Mouse (Mus musculus): ENCODE measurements around the gene Slc35e1.
A peak's percentile ranks its signal among the peaks of the same experiment; 100 is the strongest.

The Slc35e1 gene

DNA sequence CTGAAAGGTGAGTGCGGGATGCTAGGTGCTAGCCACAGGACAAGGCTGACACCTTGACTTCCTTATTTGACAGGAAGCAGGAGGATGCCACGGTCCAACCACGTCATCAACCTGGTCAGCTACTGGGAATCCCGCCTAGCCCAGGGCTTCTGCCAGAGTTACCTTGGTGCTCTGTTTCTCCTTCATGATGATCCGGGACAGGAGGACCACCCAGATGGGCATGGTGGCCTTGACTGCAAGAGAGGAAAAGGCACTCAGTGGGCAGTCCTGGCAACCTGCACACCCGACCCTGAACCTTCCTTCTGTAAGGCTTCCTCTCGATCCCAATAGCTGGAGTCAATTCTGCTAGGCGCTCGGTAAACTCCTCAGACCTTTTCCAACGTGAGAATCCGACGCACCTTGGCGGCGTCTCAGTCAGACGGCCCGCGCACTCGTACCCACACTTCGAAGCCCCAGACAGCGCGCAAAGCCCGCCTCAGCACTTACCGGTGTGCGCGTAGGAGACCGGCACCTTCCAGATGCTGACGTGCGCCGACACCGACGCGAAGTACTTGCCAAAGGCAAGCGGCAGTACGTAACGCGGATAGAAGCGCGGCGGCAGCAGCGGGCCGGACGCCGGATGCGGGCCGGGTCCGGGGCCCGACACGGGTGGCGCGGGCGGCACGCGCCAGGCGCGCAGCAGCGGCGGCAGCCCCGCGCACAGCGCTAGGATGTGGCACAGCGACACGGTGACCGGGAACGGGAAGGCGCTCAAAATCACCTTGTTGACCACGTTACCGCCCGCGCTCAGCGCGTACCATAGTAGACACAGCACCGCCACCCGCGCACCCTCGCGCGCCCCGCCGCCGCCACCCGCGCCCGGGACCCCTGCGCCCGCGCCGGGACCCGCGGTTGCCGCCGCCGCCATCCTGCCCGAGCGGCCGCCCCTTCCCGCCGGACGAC, at the start of gene Slc35e1:
TSS of gene Slc35e1 (minus strand) at position 935 of the 942 bp plus-strand sequence.
- DNase-seq = peak; percentile 20 to 51

DNA sequence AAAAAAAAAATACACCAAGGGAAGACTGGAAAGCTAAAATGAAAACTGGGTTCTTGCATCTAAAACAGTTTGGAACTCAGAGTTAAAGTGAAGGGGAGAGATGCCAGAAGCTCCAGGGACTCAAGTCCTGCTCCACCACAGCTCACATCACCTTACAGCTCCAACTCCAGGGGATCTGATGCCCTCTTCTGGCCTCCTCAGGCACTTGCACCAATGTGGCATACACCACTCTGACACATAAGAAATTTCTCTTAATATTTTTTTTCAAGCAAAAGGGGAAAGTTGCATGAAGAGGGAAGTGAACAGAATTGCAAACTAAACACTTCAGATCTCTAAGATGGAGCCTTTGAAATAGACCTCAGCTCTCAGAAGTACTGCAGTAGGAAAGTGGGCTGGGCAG, 46.8 kb upstream of the Slc35e1 start:
- DNase-seq = no peak

DNA sequence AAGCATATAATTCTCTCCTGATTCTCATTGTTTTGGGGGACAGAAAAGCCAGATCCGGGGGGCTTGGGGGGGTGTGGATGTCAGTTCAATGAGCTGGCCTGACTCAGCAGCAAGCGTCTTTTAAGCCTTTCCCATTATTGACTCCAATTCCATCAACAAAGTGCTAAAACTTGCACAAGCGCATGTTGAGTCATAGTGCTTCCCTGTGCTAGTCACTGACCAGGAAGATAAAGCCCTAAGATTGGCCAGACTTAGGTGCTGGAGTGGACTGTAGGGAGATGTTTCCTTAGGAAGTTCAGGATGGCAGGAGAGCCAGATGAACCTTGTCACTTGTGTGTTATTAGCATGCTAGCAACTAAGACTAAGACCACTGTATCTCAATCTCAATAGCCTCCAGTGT, 42.5 kb upstream of the Slc35e1 start:
- no peak for DNase-seq

- DNase-seq = no peak
Observed at GRCm38 (mm10) chr8:72532103-72532502, 39.7 kb upstream of the Slc35e1 start.

DNA sequence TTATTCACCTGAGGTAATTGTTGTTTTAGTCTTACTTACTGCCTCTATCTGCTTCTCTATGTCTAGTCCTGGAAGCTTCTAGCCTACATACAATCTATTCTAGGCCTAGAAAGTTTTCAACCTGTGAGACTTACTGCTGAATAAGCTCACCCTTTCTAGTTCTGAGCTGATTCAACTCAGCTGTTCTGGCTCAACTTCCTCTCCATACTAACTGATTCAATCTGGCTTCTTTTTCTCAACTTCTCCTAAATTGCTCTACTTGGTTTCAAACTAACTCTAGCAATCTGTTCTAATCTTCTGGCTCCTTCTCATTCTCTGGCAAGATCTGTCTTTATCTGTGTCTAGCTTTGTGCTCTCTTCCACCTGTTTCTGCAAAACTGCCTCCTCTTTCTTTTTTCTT, 29.5 kb upstream of the Slc35e1 start:
- DNase-seq = no peak

- DNase-seq = no peak
Observed at GRCm38 (mm10) chr8:72517421-72517988, 25.1 kb upstream of the Slc35e1 start.

DNA sequence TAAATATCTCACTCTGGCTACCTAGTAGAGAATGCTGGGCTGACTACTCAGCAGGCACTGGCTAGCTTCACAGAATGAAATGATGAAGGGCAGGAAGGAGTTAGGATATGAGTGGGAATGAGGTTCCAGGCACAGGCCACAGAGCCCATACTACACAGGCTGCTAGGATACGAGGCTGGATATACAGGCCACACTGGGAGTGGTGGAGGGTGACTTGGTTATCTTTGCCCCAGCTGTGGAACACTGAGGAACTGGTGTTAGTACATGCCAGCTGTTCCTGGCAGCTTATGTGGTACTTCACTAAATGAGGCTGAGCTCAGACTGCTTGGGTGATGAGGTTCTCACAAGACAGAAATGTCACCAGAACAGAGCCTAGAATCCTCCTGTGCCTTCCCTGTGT, 20.7 kb upstream of the Slc35e1 start:
- no peak for DNase-seq

DNA sequence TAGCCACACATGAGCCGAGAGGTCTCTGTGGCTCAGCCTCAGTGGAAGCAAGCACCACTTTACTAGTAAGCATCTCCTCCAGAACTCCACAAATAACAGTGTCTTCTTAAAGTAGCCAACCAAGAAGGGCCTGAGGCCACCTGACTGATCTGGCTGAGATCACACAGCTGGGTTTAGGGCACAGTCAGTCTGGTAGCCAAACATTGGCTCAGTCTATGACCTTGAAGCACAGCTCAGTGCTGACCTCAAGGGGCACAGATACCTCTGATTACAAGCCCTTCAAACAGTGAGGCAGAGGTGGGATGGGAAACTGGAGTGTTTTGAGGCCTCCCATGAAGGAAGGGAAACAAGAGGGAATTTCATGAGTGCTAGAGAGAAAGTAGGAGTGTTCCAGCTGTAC, 20.2 kb upstream of the Slc35e1 start:
- DNase-seq = no peak

DNA sequence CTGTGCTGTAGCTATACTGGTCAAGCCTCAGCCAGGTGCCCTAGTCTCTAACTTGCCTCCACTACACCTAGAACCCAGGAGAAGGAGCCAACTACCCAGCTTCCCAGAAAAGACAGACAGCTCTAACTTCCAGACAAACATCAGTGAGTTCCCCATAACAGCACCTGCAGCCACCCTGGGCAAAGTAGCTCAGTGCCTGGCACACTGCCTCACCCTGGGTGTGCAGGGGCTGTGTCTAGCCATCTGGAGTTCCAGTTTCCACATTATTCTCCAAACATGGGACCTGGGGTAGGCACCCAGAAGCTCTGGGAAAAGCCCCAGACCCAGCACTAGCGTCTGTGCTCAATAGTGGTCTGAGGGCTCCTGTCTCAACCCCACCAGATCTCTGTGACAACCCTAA, 15.1 kb upstream of the Slc35e1 start:
- no peak for DNase-seq

DNA sequence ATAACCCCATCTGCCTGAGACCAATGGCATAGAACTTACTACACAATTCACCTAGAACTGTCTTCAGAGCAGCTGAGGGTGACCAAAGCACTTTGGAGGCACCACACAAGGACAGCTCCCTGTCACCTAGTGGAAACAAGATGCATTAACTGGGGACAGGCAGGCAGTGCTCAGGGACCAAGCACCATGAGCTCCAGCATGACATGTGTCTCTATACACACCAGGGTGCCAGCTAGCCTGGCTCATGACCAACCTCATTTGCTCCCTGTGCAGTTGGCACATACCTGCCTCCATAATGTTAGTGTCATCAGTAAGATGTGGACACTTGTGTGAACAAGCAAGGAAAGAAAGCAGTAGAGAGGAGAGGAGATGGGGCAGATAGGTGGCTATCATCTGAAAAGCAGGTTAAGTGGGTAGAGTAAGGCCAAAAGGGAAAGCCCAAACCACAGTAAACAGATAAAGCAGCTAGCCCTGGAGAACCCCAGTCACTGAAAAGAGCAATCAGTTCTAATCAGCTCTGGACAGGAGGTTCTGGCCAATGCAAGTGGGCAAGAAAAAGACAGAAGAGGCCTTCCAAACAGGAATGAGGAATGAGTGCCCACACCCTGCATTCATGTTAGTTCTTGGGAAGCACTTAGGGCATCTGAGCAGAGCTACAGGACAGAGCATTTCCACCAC, 12.4 kb upstream of the Slc35e1 start:
- no peak for DNase-seq

GRCm38 (mm10) chr8:72504137-72504536, 11.7 kb upstream of the Slc35e1 start:
- DNase-seq = no peak

- no peak for DNase-seq
Observed at GRCm38 (mm10) chr8:72500521-72500931, 8.1 kb upstream of the Slc35e1 start.

DNA sequence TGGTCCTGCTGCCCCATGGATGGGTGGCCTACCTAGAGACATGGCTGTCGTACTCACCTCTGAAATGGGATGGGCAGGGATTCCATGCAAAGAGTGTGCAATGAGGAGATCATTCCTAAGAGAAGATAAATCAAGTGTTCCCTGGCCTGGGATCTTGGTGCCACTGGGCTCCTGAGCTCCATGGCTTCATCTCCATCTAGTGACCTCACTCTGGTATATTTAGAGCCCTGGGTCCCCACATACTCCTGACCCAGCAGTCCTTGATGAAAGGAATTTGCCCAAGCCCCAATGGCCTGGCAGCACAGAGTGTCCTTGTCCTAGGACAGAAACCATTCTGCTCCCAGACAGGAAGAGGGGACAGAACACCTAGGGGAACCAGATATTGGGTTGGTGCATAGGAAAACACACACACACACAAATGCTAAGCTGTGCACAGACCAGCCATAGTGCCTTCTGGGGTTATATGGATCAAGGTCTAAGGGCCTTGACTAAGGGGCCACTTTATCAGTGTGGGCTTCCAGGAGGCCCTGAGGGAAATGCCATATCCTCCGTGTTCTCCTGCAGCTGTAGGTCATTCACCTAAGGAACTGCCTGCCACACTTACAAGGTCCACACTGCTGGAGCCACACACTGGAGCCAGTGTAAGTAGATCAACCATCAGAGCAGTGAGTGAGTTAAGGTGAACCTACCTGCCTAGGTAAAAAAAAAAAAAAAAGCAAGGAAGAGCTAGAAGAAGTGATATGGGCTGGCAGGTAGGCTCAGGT, 7.3 kb upstream of the Slc35e1 start:
- no peak for DNase-seq

DNA sequence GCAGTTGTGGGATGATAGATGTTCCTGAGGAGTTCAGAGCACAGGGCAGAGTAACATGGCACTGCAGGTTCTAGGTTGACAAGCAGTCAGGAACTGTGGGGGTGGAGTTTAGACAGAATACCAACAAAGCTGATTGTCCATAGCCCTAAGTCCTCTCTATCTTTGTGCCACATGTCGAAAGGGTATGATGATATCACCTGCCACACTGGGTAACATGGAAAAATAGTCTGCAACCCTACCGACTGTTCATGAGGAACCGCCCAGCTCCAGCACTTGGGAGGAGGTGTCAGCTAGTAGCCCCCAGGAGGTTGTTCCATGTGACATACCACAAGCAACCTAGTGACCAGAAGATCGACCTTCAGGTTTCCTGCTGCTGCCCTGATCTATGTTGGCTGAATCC, 6.1 kb upstream of the Slc35e1 start:
- DNase-seq = no peak

DNA sequence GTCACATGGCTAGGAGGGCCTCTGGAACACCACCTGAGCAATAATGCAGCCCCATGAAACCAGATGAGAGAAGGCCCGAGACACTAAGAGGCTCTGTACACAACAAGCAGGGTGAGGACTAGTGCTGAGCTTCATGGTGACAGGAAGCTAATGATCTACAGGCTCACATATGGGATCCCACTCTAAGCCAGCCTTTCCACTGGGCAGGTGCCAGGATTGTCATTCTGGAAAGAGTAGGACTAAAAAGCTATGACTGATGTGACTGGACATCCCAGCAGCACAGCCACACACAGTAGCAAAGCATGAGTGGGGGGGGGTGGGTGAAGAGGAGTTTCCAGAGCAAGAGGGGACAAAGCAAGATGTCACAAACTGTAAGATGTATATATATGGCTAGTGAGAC, 5.5 kb upstream of the Slc35e1 start:
- no peak for DNase-seq

- DNase-seq = no peak
Observed at GRCm38 (mm10) chr8:72496217-72496616, 3.8 kb upstream of the Slc35e1 start.

- DNase-seq = peak in 1 of 2 experiments; percentile 47
Observed at GRCm38 (mm10) chr8:72495411-72496111, 3.1 kb upstream of the Slc35e1 start.

- no peak for DNase-seq
Observed at GRCm38 (mm10) chr8:72493381-72493780, 967 bp upstream of the Slc35e1 start.

DNA sequence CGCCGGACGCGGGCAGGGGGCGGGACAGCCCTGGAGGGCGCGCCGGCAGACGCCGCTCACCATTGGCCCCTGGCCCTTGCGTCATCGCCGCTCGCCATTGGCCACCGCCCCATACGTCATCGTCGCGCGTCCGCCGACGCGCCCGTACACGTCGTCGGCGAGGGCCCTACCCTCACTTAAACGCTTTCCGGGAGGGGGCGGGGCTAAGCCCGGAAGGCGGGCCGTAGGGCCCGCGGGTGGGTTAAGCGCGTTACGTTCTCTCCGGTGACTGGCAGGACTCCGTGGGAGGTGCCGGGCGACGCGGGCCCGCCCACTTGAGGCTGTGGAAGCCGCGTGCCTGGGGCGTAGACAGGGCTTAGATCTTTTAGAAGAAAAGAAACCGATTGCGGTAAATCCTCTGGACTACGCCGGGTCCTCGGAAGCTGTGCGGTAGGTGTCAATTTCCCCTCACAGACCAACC, 238 bp upstream of the Slc35e1 start:
- DNase-seq = peak; percentile 99 to 100

DNA sequence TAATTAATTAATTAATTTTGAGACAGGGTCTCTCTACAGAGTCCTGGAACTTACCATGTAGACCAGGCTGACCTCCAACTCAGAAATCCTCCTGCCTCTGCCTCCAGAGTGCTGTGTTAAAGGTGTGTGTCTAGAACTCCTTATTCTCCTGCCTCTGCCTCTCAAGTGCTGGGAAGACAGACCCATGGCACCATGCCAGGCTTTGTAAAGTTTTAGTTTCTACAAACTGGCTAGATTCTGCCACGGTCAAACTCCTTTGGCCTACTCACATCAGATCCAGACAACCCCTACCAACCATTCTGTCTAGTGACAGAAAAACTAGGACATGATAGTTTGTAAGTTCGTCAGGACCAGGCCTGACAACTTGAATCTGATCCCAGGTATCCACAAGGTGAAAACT, 1.4 kb downstream of the Slc35e1 start:
- peak in 1 of 2 experiments; percentile 36 for DNase-seq

GRCm38 (mm10) chr8:72487014-72487413, 5.4 kb downstream of the Slc35e1 start:
- DNase-seq = no peak

Measured in kidney, postnatal 25 days (tissue).